Mouse (Mus musculus) kidney, postnatal 4 days (tissue): ENCODE measurements around the gene S100a3.

Experiments used
- DNase-seq, 2 experiments: peaks; one replicate each; pipeline ENCODE4 v3.0.0; 2021; ENCODE audit warnings: mixed read lengths in 2 of 2

The S100a3 gene

DNA sequence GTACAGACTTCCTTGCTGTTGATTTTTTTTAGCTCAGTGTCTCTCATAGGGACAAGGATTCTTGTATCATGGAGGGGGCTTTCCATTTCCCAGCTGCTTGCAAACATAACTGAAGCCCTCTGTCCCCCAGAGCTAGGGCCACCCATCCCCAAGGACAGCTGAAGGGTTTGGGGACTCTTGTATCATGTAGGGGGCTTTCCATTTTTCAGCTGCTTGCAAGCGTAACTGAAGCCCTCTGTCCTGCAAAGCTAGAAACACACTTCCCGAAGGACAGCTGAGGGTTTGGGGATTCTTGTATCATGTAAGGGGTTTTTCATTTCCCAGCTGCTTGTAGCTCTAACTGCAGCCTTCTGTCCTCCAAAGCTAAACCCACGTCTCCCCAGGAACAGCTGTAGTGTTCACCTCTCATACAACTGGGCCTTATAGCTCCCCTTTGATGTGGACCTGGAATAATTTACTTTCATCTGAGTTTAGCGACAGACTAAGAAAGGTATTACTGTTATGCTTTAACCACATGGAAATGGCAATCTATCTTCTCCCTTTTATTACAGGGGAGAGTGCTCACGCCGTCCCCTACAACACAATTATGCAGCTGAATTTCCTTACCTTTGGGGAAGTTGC, at the start of gene S100a3:
S100a3 (plus strand) TSS at position 571 of the 621 bp plus-strand sequence.
- DNase-seq = no peak

DNA sequence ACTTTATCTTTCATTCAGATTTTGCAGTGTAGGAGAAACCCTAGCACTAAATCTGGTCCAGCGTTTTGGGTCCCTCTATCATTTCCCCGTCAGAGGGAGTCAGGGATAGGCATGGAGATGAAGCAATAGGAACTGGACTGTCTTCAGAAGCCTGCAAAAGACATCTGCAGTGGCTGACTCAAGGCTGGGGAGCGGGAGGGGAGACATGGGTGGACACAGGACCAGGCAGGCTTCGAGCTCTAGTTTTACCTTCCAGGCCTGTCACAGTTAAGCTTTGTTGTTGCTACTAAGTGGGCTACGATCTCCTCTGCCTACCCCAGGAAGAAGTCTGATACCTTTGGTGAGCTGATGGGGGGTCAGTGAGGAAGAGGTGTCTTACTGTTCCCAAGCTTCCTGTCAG, 48.1 kb upstream of the S100a3 start:
- no peak for DNase-seq

- no peak for DNase-seq
These were observed 47.3 kb upstream of the S100a3 start for GRCm38 (mm10) chr3:90512948-90513642.

- DNase-seq = peak; percentile 70 to 81
These were observed 46.4 kb upstream of the S100a3 start, which contains the start of the genes S100a1 and S100a13 for GRCm38 (mm10) chr3:90513796-90514590. Gene S100a1 (minus strand): TSS chr3:90514392. Gene S100a13 (plus strand): TSS chr3:90514435.

DNA sequence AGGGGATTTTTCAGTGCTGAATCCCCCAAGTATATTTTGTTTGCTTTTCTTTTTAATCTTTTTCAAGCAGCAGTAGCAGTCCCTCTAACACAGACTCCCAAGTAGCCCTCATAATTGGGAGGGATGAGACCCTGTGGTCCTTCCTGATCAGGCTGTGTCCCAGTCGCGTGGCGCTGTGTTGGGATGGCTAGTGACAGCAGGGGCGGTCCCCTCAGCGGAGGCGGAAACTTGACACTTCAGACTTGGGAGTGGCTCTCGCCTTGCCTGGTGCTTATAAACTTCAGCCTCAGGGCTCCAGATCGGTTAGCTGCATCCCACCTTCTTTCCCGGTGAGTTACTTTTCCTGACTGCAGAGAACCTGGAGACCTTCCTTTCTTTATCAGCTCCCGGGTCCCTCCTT, 45.7 kb upstream of the S100a3 start:
- DNase-seq = peak; percentile 79 to 86

DNA sequence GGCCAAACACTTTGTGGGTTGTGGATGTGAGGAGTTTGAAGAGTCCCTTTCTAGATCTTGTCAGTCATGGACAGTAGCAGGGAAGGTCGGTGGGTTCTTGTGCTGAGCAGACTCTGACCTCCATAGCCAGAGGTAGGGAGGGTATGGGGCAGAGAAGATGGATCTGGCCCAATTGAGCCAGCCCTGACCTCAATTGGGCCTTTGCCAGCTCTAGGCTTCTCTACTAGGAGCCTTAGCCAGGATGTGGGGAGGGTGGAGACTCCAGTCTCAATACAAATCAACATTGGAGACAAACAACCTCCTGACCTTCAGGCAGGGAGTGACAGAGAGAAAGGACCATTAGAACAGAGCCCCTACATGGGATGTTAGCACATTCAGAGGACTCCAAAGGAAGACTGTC, 45.1 kb upstream of the S100a3 start:
- peak; percentile 48 to 61 for DNase-seq

GRCm38 (mm10) chr3:90515789-90516188, 44.6 kb upstream of the S100a3 start:
- no peak for DNase-seq

- DNase-seq = no peak
These were observed 42.7 kb upstream of the S100a3 start for GRCm38 (mm10) chr3:90517711-90518110.

GRCm38 (mm10) chr3:90525421-90525820, 35.0 kb upstream of the S100a3 start:
- peak; percentile 59 to 69 for DNase-seq

- DNase-seq = no peak
These were observed 34.3 kb upstream of the S100a3 start for GRCm38 (mm10) chr3:90526076-90526475.

DNA sequence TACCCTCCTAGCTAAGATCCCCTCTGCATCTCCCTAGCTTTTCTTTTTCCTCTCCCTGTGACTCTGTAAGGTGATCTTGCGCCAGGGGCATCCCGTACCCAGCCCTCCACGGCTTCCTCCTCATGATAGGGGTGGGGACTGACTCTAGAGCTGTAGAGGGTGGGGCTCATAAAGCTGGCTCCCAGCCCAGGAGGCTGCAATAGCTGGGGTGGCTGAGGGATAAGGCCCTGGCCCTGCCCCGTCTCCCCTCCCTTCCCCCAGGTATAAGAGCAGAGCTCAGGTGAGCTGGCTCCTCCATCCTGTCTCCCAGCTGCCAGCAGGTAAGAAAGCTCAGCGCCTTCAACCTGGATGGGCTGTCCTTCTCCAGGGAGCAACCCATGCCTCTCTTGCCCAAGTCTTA, 33.8 kb upstream of the S100a3 start, which contains the start of gene S100a14:
S100a14 (plus strand) TSS at position 277 of the 400 bp plus-strand sequence.
- DNase-seq = no peak

GRCm38 (mm10) chr3:90527291-90527873, 33.0 kb upstream of the S100a3 start:
- DNase-seq = no peak

DNA sequence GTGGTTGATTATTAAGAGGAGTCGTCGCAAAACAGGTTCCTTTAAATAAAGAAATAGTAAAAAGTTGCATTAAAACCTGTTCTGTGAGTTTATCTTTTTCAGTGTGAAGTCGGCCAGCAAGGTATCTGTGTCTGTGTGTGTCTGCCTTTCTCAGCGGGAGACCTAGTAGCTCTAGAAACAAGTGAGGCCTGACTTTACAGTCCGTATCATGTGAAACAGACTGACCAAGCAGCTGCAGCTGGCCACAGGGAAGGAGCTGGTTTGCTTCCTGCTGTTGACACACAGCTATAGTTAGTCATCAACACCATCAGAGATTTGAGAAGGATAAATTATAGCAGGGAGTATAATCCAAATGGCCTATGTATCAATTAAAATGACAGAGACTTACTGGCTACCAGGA, 28.7 kb upstream of the S100a3 start:
- DNase-seq = no peak

DNA sequence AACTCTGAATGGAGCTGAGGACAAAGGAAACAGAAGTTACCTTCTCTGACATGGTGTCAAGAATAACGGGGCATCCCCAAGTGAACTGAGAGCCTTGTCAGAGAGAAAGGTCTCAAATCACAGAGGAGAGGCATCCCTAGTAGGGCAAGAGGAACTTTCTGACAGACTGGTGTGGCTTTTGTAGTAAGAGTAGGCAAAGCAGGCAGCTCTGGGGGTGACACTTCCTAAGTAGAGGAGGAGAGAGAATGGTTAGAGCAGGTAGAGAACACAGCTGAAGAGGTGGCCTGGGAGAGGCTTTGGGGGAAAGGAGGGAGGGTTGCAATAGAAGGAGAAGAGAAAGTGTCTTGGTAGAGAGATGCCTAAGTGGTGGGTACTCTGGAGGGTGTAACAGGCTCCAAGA, 24.9 kb upstream of the S100a3 start:
- no peak for DNase-seq

GRCm38 (mm10) chr3:90537141-90537904, 23.1 kb upstream of the S100a3 start, which contains the start of gene S100a16:
Gene S100a16 (plus strand): TSS chr3:90537254.
- DNase-seq = peak; percentile 79 to 88

- no peak for DNase-seq
These were observed 22.5 kb upstream of the S100a3 start for GRCm38 (mm10) chr3:90537905-90538296.

GRCm38 (mm10) chr3:90540904-90541303, 19.5 kb upstream of the S100a3 start:
- DNase-seq = peak; percentile 44 to 64

DNA sequence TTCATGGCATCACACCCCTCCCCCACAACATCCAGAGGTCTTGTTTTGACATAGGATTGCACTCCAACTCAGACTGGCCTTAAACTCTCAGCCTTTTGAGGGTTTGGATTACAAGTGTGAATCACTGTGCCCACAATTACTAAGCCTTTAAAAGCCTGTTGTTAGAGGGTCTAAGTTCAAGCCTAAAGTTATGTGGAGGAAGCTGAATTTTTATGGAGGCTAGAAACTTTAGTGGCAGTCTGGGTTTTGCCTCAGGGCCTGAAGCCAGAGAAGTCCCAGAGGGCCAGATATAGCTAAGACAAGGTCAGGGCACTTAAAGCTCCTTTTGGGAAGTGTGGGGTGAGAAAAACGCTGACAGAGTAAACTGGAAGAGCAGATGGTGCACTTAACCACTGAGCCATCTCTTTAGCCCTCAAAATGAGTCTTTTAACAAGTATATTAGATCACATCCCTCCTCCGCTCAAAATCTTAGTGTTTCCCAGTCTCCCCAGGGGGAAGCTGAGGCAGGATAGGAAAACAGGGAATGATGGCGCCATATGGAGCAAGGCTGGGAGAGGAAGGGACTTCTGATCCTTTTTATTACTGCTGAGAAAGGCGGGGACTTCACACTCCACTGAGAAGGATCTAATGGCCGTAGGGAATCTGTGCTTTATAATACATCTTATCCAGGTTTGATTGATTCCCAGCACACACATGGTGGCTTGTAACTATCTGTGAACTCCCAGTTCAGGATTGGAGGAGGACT, 10.5 kb upstream of the S100a3 start:
- DNase-seq = peak; percentile 58 to 69

DNA sequence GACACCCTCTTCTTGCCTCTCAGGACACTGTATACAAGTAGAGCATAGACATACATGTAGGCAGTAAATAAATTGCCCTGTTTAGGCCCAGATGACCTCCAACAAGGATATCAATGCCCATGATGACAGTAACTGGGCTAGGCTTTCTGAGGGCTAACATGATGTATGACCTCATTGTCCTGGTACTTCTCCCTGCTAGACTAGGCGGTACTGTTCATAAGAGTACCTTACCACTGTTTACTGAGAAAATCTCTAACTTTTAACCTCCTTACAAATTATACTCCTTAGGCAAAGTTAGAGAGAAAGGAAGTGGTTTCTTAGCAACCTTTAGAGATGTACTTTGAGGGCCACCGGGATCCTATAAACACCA, 10.0 kb upstream of the S100a3 start:
- no peak for DNase-seq

DNA sequence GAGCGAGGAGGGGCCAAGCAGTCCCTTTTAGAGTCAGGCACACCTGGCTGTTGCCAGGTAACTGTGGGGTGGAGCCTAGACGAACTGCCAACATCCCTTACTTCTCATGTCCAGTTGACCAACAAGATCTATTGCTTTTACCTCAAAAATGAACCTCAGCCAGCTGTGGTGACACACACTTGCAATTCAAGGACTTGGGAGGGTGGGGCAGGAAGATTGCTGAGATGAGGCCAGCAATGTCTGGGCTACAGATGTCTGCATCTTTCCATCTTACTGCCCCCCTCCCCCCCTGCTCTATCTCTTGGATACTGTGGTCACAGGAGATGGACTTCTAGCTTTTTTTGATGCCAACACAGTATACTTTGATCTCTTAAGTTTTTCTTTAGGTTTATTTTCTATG, 8.1 kb upstream of the S100a3 start:
- no peak for DNase-seq

GRCm38 (mm10) chr3:90555954-90556353, 4.4 kb upstream of the S100a3 start:
- no peak for DNase-seq

DNA sequence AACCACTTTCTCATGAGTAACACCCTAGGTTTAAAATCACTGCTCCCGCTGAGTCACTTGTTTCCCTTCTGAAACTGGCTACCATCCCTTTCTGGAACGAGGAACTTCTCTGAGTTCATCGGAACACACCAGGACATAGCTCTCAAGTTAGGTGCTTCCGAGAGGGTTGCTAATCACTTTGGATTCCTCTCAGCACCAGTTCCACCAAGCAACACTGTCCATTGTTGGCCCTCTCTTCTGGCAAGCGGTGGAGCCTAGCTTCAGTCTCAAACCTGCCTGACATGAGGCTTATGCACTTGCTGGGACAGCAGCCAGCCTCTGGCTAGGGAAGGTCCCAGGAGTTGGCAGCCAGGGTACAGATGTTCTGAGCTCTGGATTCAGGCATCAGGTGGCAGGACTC, 14.3 kb downstream of the S100a3 start:
- DNase-seq = no peak
